Mouse (Mus musculus): Measurements from ENCODE around the gene Loxl1.

The Loxl1 gene

DNA sequence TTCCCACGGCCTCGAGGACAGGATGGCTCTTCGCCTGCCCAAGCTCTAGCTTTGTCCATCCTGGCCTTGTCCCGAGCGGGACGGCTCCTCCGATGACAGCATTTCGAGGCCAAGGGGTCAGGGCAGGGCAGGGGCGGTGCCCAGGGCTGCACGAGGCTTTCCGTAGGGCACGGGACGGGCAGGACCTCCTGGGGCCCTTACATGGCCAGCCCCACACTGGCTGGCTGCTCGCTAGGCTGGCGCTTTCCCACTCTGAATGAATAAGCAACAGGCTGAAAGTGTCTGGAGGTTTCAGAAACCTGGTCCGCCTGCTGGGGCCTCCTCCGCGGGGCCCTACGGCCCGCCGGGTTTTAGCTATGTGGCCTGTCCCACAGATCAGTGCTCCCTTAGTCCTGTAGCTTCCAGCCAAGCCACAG is at the start of gene Loxl1:
TSS of gene Loxl1 (minus strand) at position 243 of the 416 bp plus-strand sequence.
- DNase-seq (ENCODE audit: low read depth, low spot score): no peak

DNA sequence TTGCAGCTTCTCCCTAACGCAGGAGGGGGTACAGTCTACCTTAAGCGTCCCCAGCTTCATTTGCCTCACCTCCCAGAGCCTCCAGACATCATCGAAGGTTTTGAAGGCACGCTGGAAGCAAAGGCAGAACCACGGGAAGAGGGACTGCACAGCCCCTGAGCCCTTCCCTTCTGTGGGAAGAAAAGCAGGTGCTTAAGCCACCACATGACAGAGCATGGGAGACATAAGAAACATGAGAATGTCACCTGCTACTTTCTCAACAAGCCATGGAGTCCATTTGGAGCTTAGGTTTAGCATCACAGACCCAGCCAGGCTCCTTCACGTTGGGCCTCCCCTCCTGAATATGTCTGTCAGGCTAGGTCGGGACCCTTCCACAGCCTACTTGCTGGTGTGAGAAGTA is 49.0 kb upstream of the Loxl1 start:
- no peak for DNase-seq (ENCODE audit: low read depth, low spot score)

DNA sequence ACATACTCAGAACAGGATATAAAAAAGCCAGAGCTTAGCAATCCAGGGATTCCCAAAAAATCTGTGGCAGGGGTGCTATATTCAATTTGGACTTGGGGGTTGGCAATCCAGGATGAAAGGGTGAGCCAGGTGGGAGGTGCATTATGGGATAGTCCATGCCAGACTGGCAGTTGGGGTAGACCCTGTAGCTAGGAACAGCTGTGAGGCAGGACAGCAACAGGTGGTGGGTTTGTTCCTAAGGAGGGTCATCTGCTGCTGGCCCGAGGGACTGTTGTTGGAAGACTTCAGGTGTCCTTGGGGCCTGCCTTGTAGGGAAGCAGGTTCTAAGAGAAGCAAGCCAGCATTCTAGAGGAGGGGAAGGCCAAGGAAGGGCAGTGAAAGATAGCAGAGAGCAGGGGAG is 48.4 kb upstream of the Loxl1 start:
- DNase-seq (ENCODE audit: low read depth, low spot score): no peak

DNA sequence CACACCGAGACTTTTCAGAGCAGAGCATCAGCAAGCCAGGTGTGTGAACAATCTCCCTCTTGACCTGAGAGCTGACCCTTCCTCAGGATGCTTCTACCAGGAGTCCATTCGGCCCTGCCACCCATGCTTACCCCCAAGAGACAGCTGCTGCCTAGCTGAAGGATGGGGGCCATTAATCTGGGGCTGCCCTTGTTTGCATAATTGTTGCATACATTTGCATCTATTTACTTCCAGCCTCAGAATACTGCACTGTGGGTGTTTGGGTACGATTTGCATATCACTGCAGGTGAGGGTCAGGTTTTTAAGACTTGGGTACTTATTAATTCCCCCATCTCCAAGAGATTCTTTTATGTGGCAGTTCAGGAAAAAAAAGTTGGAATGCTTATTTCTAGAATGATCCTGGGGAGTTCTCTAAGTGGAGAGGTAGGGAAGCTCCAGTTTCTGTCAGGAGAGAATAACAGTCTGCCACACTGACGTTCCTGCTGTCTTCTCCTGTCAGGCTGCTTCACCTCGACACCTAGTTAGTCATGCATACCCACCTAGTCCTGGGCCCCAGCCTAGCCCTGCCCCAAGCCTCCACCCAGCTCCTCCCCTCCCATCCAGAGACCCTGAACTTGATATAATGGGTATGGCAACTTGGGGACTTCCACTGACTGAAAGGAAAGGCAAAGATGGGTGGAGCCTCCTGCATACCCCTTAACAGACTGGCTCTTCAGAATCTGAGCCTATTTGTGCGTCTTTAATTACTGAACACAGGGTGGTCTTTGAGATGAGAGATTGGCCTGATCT is 42.5 kb upstream of the Loxl1 start:
- DNase-seq (ENCODE audit: low read depth, low spot score): no peak

DNA sequence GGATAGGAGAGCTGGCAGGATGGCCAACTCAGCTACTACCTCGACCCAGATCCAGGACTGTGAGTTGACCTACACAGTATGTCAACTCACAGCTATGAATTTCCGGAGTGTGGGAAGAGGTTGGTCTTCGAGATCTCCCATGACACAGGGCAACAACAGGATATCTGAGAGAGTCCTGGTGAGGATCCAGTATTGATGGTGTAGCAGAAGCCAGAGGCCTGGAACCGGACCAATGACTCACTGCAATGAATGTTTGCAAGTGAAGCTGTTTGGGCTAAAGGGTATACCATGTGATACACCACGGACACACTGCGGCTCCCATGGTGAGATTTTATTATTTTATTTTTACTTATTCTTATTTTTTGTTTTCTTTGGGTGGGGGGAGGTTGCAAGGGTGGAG is 41.7 kb upstream of the Loxl1 start:
- no peak for DNase-seq (ENCODE audit: low read depth, low spot score)

DNA sequence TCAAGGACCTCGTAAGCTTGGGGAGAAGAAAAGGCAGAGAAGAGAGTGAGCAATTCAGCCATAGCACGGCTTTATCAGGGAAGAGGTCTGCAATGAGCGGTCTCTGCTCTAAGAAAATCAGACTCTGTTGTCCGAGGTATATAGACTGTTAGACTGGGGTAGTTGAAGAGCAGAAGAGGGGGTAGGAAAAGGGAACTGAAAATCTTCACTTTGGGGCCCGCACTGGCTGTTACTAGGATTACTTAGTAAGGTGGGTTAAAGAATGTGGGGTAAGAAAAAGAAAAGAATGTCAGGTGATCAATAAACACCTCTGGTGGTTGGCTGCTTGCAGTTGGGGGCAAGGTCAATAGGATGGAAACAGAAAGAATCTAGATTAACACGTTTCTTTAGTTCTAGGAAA is 40.2 kb upstream of the Loxl1 start:
- no peak for DNase-seq (ENCODE audit: low read depth, low spot score)

DNA sequence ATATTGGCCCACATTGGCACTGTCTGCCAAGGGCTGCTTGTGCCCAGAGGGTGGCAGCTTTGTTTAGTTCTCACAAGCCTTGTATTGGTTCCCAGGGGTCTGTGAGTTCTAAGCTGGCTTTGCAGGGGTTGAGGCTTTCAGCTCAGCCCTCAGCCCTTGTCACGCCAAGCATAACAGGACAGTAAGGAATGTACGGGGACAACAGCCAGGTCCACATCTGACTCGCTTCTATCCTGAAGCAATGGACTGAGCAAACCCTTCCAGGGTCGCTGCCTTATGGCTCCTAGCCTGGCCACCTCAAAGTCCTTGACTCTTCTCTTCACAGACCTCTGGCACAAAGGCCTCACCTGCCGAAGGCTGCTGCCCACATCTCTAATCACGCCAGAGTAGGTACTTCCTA is 34.8 kb upstream of the Loxl1 start:
- DNase-seq (ENCODE audit: low read depth, low spot score): no peak

DNA sequence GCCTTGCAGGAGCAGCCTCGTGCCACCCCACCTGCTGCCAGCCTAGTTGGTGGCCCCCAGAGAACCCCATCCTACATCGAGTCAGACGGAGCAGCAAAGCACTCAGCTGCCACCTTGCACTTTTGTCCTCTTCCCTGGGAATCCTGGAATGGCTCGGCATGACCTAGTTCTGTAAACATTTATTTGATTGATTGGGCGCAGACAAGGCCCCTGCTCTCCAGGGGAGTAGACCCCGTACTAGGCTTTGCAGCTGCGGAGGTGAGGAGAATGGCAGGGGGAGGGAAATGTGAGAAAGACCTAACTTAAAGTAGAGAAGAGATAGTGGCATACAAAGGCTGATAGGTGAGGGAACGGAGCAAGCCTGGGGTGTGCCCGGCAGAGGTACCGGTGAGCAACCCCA is 33.5 kb upstream of the Loxl1 start:
- no peak for DNase-seq (ENCODE audit: low read depth, low spot score)

DNA sequence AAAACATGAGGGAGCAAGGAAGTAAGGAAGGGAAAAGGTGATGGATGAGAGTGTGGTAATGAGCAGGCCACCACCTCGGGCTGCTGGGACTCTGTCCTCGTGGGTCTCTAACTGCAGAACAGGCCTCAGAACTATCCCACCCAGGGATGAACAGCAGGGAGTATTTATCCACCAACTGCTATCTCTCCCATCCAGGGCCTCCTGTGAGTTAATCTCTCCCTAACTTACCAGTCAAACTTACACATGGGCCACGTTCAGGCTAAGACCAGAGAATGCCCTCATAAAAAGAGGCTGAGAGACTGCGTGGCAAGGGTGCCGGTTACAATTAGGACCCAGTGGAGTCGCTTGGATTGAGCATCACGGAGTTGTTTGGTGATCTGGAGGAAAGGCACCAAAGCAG is 33.0 kb upstream of the Loxl1 start:
- no peak for DNase-seq (ENCODE audit: low read depth, low spot score)

DNA sequence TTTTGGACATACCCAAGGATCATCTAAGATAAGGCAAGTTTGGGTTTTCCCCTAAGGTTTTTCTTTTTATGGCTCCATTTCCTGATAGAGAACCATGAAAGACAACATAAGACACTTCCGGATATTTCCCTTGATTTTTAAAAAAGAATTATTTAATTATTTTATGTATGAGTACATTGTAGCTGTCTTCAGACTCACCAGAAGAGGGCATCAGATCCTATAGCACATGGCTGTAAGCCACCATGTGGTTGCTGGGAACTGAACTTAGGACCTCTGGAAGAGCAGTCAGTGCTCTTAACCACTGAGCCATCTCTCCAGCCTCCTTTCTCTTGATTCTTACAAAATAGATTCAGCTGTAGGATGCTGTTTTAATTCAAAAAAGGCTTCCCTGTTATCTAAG is 28.8 kb upstream of the Loxl1 start:
- DNase-seq (ENCODE audit: low read depth, low spot score): no peak

DNA sequence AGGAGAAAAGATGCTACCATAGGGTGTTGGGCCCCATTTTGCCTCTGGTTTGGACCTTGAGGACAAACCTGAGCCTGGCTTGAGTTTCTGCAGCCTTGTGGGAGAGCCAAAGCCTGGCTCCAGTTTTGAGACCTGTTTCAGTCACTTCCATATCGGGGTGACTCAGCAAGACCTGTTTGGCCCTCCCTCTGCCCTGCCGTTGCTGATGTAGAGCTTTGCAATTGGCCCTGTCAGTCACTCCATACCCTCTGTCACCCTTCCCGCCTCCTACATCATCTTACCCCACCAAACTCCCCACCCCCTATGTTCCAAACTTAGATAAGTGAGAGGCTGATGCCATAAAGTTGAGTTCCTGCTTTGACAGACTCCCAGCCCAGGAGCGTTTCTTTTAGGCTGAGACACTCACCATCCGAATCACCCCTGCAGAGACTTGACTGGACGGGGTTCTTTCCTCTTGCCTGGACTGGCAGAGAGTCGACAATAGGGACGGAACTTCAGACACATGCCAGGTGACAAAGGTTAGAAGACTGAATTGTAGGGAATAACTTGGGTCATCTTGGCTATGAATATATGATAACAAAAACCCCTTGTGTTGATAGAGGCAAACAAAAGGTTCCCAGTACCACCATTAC is 23.8 kb upstream of the Loxl1 start:
- DNase-seq (ENCODE audit: low read depth, low spot score): no peak

DNA sequence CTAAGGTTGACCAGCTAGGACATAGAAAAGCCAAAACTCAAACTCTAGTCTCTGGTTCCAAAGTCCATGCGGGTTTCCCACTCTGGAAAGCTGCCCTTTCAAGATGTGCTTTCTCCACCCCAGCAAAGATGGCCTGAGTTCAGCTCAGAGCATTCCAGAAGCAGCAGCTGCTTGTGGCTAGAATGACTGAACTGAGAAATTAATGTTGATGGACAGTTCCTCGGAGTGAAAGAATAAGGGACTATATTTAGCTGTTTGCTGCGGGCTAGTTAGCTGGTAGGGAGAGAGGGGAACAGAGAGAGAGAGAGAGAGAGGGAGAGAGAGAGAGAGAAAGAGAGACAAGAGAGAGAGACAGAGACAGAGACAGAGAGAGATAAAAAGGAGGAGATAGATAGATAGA is 18.3 kb upstream of the Loxl1 start:
- DNase-seq (ENCODE audit: low read depth, low spot score): no peak

DNA sequence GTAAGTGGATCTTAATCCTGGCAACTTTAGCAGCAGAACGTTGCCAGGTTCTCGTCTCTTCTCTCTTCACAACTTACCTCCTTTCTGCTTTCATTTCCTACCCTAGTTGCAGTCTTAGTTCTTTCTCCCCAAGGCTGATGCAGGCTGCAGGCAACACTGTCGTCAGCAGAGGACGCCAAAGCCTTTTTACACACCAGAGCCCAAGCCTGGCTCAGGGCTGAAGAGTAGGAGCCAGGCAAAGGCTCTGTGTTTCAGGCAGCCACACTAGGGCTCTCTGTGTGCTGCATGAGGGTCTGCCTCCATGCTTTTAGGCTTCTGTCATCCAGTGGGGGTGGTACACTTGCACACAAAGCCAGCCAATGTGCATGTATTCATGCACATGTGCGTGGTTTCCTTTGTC is 17.3 kb upstream of the Loxl1 start:
- peak; percentile 59 for DNase-seq (ENCODE audit: low read depth, low spot score)

DNA sequence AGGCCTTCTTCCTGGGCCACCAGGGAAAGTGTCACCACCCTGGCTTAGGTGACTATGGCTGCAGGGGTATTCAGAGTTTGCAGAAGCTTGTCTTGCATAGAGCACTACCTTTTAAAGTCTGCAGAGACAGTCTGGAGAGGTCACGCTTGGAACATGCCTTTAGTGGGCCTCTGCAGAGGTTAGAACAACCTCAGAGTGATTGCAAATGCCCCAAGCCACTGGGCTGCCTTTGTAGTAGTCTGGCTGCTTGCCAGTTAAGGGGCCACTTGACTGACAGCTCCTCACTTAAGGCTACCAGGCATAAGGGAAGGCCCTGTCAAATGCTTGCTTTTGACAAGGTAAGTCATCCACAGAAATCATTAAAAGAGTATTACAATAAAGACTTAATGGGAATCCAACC is 14.4 kb upstream of the Loxl1 start:
- no peak for DNase-seq (ENCODE audit: low read depth, low spot score)

DNA sequence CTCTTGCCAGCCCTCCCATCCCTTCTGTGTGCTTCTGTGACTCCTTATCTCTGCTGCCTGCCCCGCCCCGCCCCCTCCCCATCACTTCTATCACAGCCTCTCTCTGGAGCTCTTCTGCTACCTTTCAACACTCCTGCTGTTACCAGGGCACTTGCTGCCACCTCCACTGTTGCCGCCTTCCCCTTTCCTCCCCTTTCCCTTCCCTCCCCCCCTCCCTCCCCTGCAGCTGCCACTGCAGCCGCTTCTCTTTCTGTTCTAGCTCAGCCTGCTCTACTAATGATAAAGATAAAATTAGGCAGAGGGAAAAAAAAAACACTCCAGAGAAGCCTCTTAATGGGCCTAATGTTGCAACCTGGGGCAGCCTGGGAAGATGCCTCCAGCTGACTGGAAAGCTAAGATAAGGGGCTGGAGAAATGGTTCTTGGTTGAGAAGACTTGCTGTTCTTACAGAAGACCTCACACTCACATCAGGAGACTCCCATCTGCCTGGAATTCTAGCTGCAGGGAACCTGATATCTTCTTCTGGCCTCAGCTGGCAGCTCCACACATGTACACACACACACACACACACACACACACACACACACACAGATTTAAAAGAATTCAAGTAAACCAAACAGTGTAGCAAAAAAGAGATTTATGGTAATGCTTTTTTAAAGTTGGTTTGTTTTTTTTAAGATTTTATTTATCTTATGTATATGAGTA is 13.6 kb upstream of the Loxl1 start:
- no peak for DNase-seq (ENCODE audit: low read depth, low spot score)

DNA sequence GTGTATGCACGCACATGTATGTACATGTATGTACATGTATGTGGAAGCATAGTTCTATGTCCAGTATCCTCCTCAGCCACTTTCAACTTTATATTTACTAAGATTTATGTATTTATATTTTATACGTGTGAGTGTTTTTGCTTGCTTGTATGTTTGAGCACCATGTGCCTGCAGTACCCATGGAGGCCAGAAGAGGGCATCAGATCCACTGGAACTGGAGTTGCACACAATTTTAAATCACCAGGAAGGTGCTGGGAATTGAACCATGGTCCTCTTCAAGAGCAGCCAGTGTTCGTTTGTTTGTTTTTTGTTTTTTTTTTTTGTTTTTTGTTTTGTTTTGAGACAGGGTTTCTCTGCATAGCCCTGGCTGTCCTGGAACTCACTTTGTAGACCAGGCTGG is 8.7 kb upstream of the Loxl1 start:
- DNase-seq (ENCODE audit: low read depth, low spot score): no peak

DNA sequence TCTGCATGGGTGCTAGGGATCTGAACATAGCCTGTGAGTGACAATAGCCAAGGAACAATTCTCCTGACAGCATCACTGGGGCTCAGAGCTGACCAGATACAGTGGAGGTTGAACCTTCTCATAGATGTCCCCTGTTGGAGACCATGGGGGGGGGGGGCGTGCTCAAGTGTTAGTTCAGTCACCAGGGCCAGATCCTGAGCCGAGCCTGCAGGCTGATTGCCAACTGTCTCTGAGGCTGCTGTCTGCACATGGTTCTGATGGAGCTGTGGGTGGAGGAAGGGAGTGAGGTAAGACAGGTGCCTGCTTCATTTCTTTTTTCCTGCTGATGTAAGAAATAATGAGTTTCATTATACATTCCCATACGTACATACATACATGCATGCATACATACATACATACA is 5.3 kb upstream of the Loxl1 start:
- no peak for DNase-seq (ENCODE audit: low read depth, low spot score)

DNA sequence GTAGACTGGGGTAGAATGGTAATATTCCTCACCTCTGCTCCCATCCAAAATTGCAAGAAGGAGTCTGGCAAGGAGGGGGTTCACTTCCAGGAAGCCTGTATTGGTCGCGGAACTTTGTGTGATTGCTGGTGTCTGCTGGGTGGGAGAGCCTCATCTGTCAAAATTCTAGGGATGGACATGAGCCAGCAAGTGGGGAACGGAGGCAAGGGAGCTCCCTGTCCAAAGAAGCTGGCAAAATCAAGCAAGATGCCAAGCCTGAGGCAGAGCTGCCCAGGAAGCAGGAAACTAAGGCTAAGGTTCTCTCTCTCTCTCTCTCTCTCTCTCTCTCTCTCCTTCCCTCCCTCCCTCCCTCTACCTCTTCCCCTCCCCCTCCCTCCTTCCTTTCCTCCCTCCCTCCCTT is 4.4 kb upstream of the Loxl1 start:
- no peak for DNase-seq (ENCODE audit: low read depth, low spot score)

DNA sequence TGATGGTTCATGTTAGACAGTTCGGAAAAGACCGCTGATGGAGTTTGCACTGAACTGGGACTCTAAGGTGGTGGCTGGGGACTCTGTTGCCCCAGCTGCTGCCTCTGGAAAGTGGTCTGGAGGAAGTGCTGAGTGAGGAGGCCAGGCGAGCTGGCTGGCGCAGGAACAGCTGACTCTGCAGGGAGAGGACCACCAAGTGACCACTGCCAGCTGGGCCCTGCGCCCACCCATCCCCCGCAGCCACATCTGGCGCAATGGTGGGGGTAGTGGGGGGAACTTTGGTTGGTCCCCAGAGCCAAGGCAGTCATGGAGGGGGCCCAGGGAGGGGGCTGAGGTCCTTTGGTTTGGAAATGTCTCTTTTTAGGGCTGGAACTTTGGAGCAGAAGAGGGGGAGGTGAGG is 3.8 kb upstream of the Loxl1 start:
- no peak for DNase-seq (ENCODE audit: low read depth, low spot score)

DNA sequence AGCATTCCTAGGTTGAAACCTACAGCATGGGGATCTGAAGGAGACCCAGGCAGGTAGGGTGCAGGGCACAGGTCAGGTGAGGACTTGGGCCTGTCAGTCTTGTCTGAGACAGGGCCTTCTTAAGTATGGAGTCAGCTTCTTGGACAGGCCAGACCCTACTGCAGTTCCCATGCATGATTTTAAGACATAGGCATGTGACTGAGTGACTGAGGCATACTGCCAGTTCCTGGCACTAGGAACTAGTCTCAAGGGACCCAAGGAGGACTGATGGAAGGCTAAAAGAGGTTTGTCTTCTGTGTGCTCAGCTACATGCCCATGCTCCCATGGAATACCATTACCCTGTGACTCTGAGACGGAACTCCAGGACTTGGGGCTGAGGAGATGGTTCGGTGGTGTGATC is 2.9 kb upstream of the Loxl1 start:
- no peak for DNase-seq (ENCODE audit: low read depth, low spot score)

DNA sequence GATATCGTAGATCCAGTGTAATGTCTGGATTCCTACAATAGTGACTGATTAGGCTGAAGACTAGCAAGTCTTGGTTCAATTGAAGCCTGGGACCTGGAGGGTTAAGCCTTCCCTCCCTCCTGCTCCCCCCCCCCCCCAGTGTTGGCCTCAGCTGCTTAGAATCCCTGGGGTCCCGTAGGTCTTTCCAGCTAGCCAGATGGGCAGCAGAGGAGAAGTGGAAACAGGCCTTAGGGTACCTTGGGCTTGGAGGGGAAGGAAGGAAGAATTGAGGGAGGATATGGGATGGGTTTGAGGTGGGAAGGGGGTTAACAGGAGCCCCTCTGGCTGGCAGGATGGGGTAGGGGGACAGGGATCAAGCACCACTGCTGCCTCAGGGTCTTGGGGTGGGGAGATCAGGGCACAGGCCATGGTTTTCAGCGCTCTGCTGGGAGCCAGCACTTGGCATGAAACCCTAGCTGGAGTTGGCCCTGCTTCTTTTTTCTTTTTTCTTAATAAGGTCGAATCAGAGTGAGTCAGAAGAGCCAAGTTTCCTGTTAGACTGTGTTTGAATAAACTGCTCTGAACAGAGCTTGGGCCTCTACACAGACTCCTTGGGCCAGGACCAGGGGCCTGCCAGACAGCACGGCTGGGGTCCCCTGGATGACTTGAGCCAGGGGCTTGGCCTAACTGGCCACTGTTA is 1.8 kb upstream of the Loxl1 start:
- peak; percentile 42 for DNase-seq (ENCODE audit: low read depth, low spot score)

DNA sequence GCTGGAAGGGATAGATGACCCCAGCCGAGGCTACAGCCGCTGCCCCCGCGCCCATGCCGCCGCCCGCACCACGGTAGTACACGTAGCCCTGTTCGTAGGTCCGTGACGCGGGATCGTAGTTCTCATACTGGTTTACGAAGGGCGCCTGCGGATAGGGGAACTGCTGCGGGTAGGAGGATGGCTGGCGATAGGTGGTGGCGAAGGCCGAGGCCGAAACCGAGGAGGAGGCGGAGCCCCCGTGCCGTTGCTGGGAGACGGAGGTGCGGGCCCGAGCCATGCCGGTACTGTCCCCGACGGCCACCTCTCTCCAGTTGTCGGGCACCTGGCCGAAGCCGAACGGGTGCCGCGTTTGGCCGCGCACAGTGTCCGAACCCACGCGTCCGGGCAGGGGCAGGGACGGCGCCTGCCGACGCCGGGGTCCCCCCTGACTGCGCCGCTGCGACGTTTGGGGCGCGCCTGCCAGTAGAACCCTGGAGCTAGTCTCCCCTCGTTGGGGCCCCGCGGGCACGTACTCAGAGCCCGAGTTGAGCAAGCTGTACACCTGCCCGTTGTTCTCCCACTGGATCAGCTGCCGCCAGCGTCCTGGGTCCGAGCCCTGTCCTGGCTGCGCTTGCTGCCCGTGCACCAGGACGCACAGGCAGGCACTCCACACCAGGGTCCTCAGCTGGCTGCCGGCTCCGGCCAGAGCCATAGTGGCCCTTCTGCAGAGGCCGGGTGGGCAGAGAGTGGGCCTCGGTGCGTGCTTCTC is 616 bp downstream of the Loxl1 start:
- no peak for DNase-seq (ENCODE audit: low read depth, low spot score)

Data from brain, embryonic 18.5 days (tissue).